Mouse (Mus musculus) hindbrain, embryonic 10.5 days (tissue): ENCODE measurements around the gene Nxph3. TPM values are rescaled to one million over a fixed set of nuclear protein-coding genes. Genes with fewer than 3 reads are reported as not detected.

ENCODE experiments used
- DNase-seq: peaks from one replicate; pipeline ENCODE4 v3.0.0-alpha.2; 2017; ENCODE audit warnings: low spot score
- H3K27ac ChIP-seq: fragments of 300-500 bp; sonication (generic); 2 replicates; pipeline ENCODE4 v1.5.1; 2016; ENCODE audit warnings: mild to moderate bottlenecking, moderate library complexity
- H3K27me3 ChIP-seq: fragments of 300-500 bp; sonication (generic); 2 replicates; pipeline ENCODE4 v1.6.1; 2016; ENCODE audit warnings: mild to moderate bottlenecking; ENCODE audit not compliant: poor library complexity, insufficient read depth, severe bottlenecking
- H3K36me3 ChIP-seq: fragments of 300-500 bp; sonication (generic); 2 replicates; pipeline ENCODE4 v1.6.1; 2016; ENCODE audit warnings: mild to moderate bottlenecking, moderate library complexity
- H3K4me1 ChIP-seq: fragments of 300-500 bp; sonication (generic); replicated peaks from 2 replicates; pipeline ENCODE4 v1.6.1; 2016; ENCODE audit warnings: mild to moderate bottlenecking
- H3K4me3 ChIP-seq: fragments of 300-500 bp; sonication (generic); 2 replicates; pipeline ENCODE4 v1.5.1; 2016; ENCODE audit warnings: mild to moderate bottlenecking, moderate library complexity
- H3K9me3 ChIP-seq: fragments of 300-500 bp; sonication (generic); 2 replicates; pipeline ENCODE4 v1.6.1; 2016; ENCODE audit warnings: mild to moderate bottlenecking, moderate library complexity
- WGBS: fragments of 180-500 bp; shearing (Covaris S2); methylation state at CpG from one replicate; pipeline ENCODE4 v1.1.7; 2016; 5-methylcytosine and 5-hydroxymethylcytosine counted together
- polyA plus RNA-seq: library from polyadenylated mRNA; unstranded; fragments of >200 nt; fragmentation: Nextera tagmentation; extraction: Ambion mirVana; gene quantifications from 2 replicates; pipeline ENCODE4 v1.2.1, GENCODE M21; 2016

Nxph3 gene
- polyA plus RNA-seq, 1 experiment from 2014 or later, result 0.75 TPM

DNA sequence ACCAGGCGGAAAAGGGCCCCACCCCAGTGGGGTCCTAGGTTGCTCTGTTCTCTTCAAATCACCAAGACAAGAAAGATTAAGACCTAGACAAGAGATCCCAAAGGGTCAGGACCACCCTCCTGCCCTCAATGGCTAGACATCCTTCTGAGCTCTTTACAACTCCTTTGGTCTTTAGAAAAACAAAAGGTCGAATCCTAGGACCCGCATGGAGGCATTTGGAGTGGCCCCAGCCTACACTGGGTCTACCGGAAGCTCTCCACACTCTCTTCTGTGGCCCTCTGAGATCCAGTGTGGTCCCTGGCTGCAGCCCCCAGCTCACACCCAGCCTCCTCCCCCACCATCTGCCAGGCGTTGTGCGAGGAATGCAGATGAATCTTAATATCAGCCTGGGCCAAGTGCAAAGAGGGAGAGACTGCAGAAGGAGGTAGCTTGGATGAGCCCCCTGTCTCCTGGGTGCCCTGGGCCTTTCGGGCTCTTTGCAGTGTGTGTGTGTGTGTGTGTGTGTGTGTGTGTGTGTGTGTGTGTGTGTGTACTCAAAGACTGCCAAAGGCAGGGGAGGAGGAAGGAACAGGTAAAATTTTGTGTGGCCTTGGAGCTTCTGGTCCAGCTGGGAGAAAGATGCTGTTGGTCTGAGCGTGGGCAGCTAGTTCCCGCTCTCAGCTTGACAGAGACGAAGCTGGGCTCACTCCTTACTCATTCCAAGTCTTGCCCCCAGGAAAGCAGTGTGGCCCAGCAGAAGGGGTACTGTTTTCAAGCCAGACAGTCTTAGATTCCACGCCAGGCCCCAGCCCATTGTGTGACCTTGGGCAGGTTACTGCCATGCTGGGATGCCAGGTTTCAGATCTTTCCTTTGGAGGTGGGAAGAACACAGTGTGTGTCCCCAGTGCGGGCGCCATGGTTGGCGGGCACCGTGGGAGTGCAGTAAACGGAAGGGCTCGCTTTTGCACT lies 1.3 kb upstream of the Nxph3 start:
- WGBS, result 31% methylated on average over 17 of the region's 17 CpGs
- Histone ChIP-seq H3K4me1 (peaks cover 72% of the 10 kb centered on the region), H3K27me3 (peaks cover 79% of the 10 kb centered on the region), H3K36me3 (no peaks in the 10 kb centered on the region), H3K9me3 (no peaks in the 10 kb centered on the region), H3K4me3 (peak overlapping the region; percentile 59), H3K27ac (peak overlapping the region; percentile 73)
- DNase-seq, result peak; percentile 29

GRCm38 (mm10) chr11:95513461-95514297 lies 691 bp downstream of the Nxph3 start:
- Histone ChIP-seq H3K27me3 (peaks cover 84% of the 10 kb centered on the region), H3K4me1 (peaks cover 63% of the 10 kb centered on the region), H3K36me3 (no peaks in the 10 kb centered on the region), H3K27ac (peak overlapping the region; percentile 76), H3K4me3 (peak overlapping the region; percentile 59), H3K9me3 (no peaks in the 10 kb centered on the region)
- WGBS, result under 1% methylated on average over 66 of the region's 66 CpGs
- peak; percentile 45 for DNase-seq

DNA sequence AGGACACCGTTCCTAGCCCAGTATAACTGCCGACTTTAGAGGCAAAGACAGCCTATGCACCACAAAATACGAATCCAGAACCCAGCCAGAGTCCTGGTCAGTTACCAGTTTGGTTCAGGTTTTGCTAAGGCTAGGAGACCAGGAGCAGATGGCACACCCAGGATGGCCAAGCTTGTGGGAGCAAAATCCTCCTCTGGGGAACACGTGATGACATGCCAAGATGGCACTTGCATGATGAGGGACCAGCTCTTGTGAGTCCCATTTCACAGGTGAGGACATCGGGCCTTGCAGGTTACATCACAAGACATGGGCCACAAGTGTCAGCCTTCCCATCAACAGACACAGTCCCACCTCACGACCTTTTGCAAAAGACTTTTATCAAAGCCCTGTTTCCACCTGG lies 2.0 kb downstream of the Nxph3 start:
- Histone ChIP-seq H3K4me1 (peaks cover 64% of the 10 kb centered on the region), H3K4me3 (no peak overlapping the region), H3K36me3 (no peaks in the 10 kb centered on the region), H3K27me3 (peaks cover 92% of the 10 kb centered on the region), H3K9me3 (no peaks in the 10 kb centered on the region), H3K27ac (no peak overlapping the region)
- 80% methylated on average over 6 of the region's 6 CpGs for WGBS
- DNase-seq, result no peak

- Histone ChIP-seq H3K4me3 (no peak overlapping the region), H3K27ac (no peak overlapping the region), H3K36me3 (no peaks in the 10 kb centered on the region), H3K9me3 (no peaks in the 10 kb centered on the region), H3K27me3 (peaks cover 93% of the 10 kb centered on the region), H3K4me1 (peaks cover 59% of the 10 kb centered on the region)
- 84% methylated on average over 1 of the region's 1 CpGs for WGBS
- DNase-seq, result no peak
These were observed 2.5 kb downstream of the Nxph3 start for GRCm38 (mm10) chr11:95511919-95512318.

DNA sequence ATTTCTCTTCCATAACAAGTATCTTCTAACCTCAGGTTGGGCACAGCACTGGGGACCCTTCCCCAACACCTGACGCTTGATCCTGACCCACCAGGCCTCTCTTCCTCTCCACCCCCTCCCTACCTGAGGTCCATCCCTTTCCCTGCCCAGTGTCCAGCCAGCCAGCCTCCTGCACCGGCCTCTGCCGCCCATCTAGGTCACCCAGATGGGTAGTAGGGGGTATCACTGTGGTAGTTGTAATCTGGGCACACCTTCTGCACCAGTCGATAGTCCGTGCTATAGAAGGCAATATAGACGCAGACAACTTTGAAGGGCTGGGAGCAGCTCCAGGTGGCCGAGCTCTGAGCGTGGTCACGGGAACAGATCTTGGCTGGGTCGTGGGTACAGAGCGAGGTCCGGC lies 3.7 kb downstream of the Nxph3 start:
- Histone ChIP-seq H3K27ac (no peak overlapping the region), H3K4me1 (peaks cover 46% of the 10 kb centered on the region), H3K9me3 (no peaks in the 10 kb centered on the region), H3K36me3 (no peaks in the 10 kb centered on the region), H3K4me3 (no peak overlapping the region), H3K27me3 (peaks cover 80% of the 10 kb centered on the region)
- WGBS, result 92% methylated on average over 12 of the region's 12 CpGs
- DNase-seq, result no peak

DNA sequence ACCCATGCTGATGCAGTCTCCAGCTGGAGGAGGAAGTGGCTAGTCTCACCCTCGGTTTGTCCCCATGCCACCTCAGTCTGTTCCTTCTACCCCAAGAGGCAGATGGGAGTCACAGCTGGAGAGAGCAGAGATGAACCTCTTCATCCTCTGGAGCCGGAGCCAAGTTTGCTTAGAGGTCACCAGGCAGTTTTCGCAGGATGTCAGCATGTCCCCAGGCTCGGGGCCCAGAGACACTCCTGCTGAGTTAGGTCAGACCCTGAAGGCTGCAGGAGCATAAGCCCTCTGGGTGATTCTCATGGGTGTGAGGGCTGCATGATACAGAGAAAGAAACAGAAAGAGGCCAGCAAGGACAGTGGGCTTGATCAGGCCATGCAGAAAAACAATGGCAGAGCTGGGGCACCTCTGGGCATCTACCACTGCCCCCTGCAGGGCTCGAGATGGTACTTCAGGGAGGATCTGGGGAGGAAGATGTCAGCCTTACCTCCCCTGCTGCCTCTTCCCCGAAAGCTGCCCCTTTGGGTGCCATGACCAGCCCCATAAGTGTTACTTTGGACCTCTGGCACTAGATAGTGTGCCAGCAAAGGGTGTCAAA lies 5.1 kb downstream of the Nxph3 start:
- WGBS, result 76% methylated on average over 6 of the region's 6 CpGs
- no peak for DNase-seq
- H3K27me3 ChIP-seq, result peaks cover 66% of the 10 kb centered on the region

GRCm38 (mm10) chr11:95508211-95508926 lies 6.0 kb downstream of the Nxph3 start:
- Histone ChIP-seq H3K36me3 (no peaks in the 10 kb centered on the region), H3K27ac (no peak overlapping the region), H3K27me3 (peaks cover 58% of the 10 kb centered on the region), H3K4me3 (no peak overlapping the region), H3K4me1 (peaks cover 38% of the 10 kb centered on the region), H3K9me3 (no peaks in the 10 kb centered on the region)
- no peak for DNase-seq
- WGBS, result 54% methylated on average over 13 of the region's 13 CpGs

More for the DNA sequence above, 5.1 kb downstream of the Nxph3 start:
- no peaks in the 10 kb centered on the region for H3K9me3 ChIP-seq
- H3K36me3 ChIP-seq, result no peaks in the 10 kb centered on the region
- H3K4me3 ChIP-seq, result no peak overlapping the region
- H3K4me1 ChIP-seq, result peaks cover 39% of the 10 kb centered on the region
- H3K27ac ChIP-seq, result no peak overlapping the region

DNA sequence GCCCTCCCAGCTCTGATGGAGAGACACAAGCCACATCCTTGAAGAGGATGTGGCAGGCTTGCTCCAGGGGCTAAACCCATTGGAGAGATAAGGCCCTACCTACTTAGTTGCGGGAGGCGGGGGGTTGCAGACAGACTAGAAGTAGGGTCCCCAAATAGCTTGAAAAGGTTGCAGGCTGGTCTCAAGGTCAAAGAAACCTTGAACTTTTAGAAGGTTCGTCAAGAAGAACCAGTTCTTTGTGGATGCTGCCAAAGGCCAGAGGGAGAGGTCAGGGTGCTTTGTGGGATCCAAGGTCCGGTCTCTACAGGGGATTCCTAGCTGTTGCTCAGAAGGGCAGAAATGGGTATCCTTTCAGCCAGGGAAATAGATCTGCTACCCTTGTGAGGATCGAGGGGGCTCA lies 6.6 kb downstream of the Nxph3 start:
- 75% methylated on average over 5 of the region's 5 CpGs for WGBS

DNA sequence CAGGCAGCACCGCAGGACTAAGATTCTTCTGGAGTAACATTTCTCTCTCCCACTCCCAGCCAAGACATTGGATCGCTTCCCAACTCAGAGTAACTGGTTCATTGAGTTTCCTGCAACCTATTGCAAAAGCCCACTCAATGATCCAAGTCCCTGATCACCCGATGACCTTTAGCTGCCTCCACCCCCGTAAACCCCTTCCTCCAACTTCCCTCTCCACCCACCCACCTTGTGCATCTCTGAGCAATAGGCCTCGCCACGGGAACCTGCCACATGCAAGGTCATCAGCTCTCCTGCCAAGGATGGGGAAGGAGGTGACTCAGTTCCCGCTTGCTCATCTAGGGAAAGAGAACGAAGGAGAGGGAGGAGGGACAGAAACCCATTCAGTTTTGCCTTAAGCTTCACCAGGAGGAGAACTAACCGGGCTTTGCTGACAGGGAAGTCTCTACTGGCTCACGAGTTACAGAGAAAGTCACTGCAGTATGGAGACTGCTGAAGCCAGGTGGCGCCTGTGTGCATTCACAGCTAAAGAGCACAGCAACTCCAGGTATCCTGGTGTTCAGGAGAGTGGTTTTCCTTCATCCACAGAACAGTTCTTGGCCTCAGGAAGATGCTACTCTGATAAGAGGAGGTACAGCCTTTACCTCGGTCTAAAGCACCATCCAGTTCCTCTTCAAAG lies 7.2 kb downstream of the Nxph3 start:
- no peak overlapping the region for H3K4me3 ChIP-seq
- no peak overlapping the region for H3K27ac ChIP-seq
- H3K4me1 ChIP-seq, result peaks cover 32% of the 10 kb centered on the region
- H3K36me3 ChIP-seq, result no peaks in the 10 kb centered on the region
- H3K27me3 ChIP-seq, result peaks cover 46% of the 10 kb centered on the region
- no peaks in the 10 kb centered on the region for H3K9me3 ChIP-seq
- WGBS, result 51% methylated on average over 12 of the region's 12 CpGs
- no peak for DNase-seq

More for the DNA sequence above, 6.6 kb downstream of the Nxph3 start:
- Histone ChIP-seq H3K27me3 (peaks cover 52% of the 10 kb centered on the region), H3K4me1 (peaks cover 32% of the 10 kb centered on the region), H3K4me3 (no peak overlapping the region), H3K36me3 (no peaks in the 10 kb centered on the region), H3K27ac (no peak overlapping the region), H3K9me3 (no peaks in the 10 kb centered on the region)
- no peak for DNase-seq

DNA sequence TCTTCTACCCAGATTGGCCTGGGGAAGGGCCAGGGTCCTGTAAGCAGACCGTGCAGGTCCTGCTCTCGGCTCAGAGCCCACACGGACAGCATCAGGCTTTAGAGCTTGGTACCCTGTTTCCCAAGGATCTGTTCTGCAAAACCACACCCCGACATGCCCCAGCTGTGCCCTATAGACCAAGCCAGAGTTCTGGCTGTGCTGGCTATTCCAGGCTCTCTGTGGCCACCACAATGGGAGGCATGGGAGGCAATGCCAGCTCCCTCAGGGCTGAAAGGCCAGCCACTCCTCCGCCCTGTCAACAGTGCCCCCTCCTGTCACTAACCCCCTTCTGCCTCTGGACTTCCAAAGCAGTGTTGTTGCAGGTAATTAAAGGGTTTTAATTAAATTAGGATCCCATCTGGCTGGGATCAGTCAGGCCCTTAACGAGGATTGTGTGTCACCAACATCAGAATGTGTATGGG lies 10.1 kb downstream of the Nxph3 start:
- Histone ChIP-seq H3K27ac (peak overlapping the region; percentile 64), H3K27me3 (peaks cover 19% of the 10 kb centered on the region), H3K4me3 (no peak overlapping the region), H3K4me1 (peaks cover 40% of the 10 kb centered on the region), H3K36me3 (no peaks in the 10 kb centered on the region), H3K9me3 (no peaks in the 10 kb centered on the region)
- WGBS, result 51% methylated on average over 6 of the region's 6 CpGs
- no peak for DNase-seq

GRCm38 (mm10) chr11:95503581-95504180 lies 10.7 kb downstream of the Nxph3 start:
- WGBS, result 72% methylated on average over 10 of the region's 10 CpGs
- no peak overlapping the region for H3K27ac ChIP-seq
- DNase-seq, result no peak
- peaks cover 34% of the 10 kb centered on the region for H3K4me1 ChIP-seq
- peaks cover under 1% of the 10 kb centered on the region; the same call in 1 of the 2 replicates for H3K36me3 ChIP-seq
- no peak overlapping the region for H3K4me3 ChIP-seq
- peaks cover 16% of the 10 kb centered on the region for H3K27me3 ChIP-seq
- H3K9me3 ChIP-seq, result no peaks in the 10 kb centered on the region
